Mouse (Mus musculus): ENCODE data around the gene Hmcn2. TPM values are rescaled to one million over a fixed set of nuclear protein-coding genes. Genes with fewer than 3 reads are reported as not detected.

The Hmcn2 gene
- polyA plus RNA-seq (2014; fragmentation: Nextera tagmentation; extraction: Ambion mirVana) = 0.08 TPM in 1 of 2 replicates, not detected in the other

DNA sequence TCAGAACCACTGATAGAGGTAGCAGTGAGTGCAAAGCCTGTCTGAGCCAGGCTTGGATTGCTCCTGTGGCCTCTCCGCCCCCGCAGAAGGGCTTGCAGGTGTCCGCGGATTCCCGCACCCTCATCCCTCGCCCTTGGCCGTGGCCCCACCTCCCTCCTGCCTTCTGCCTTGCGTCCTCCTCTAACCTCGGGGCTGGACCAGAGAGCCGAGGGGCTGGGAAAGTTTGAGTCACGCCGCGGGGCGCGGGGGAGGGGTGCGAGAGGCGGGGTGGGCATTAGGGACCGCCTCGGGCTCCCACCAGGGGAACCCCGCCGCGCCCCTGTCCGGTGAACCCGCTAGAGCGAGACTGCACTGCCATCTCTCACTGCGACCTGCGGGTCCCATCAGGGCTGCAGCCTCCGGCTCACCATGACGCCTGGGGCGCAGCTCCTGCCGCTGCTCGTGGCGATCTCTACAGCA, at the start of gene Hmcn2:
TSS of gene Hmcn2 (plus strand) at position 409 of the 459 bp plus-strand sequence.
- H3K9ac ChIP-seq (ENCODE audit: low read depth, low read length) = no peak within 1 kb of the TSS
- 0 out of 2 replicates have a peak within 1 kb of the TSS, but pooled peaks have one; percentile 10 for H3K4me3 ChIP-seq (ENCODE audit: low read depth, low read length)
- peaks cover 46% of the 10 kb centered on the region for H3K27me3 ChIP-seq (ENCODE audit: control insufficient read depth, insufficient read depth, low read length)
- peak within 1 kb of the TSS; percentile 19; the same call in 1 of the 2 replicates for H3K4me2 ChIP-seq (replicated peaks; ENCODE audit: low read depth, low read length)
- peaks cover 4% of the 10 kb centered on the region; the same call in 1 of the 2 replicates for H3K4me1 ChIP-seq (replicated peaks; ENCODE audit: control insufficient read depth, insufficient read depth, low read length)
- no peaks in the 10 kb centered on the region for H3K36me3 ChIP-seq (ENCODE audit: control insufficient read depth, insufficient read depth, low read length)
- DNase-seq (ENCODE audit: low spot score) = no peak
- no peaks in the 10 kb centered on the region for H3K9me3 ChIP-seq (ENCODE audit: control insufficient read depth, low read length)
- no peak for ATAC-seq (ENCODE audit: low FRiP score)
- WGBS = 2% methylated on average over 32 of the region's 33 CpGs
- H3K27ac ChIP-seq (ENCODE audit: low read depth, low read length) = no peak within 1 kb of the TSS

DNA sequence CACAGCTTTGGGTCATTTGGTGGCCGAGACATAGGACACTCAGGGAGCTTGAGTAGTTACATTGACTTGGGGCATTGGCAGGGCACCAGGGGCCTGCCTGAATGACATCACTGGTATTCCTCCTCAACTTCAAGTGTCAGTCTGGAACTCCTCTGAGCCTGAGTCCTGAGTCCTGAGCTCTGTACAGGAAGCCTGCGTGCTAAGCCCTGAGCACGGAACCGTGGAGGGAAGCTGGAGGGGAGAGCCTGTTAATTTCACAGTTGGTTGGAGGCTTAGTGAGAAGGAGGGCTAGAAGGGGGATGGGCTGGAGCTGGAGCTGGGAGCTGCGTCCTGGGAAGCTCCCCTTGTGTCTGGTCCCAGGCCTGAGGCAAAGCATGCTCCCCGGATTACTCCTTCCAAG, 46.8 kb upstream of the Hmcn2 start:
- peak; percentile 49 for DNase-seq (ENCODE audit: low spot score)
- Histone ChIP-seq H3K4me2 (replicated peaks; ENCODE audit: low read depth, low read length) (no peak overlapping the region), H3K9me3 (ENCODE audit: control insufficient read depth, low read length) (no peaks in the 10 kb centered on the region), H3K27ac (ENCODE audit: low read depth, low read length) (peak overlapping the region; percentile 58; the same call in 1 of the 2 replicates), H3K36me3 (ENCODE audit: control insufficient read depth, insufficient read depth, low read length) (no peaks in the 10 kb centered on the region), H3K27me3 (ENCODE audit: control insufficient read depth, insufficient read depth, low read length) (no peaks in the 10 kb centered on the region), H3K4me1 (replicated peaks; ENCODE audit: control insufficient read depth, insufficient read depth, low read length) (peaks cover 20% of the 10 kb centered on the region), H3K9ac (ENCODE audit: low read depth, low read length) (no peak overlapping the region), H3K4me3 (ENCODE audit: low read depth, low read length) (no peak overlapping the region)
- peak; percentile 50; the same call in 1 of the 2 replicates for ATAC-seq (ENCODE audit: low FRiP score)
- 28% methylated on average over 6 of the region's 6 CpGs for WGBS

GRCm38 (mm10) chr2:31268631-31269030, 45.6 kb upstream of the Hmcn2 start:
- H3K4me1 ChIP-seq (replicated peaks; ENCODE audit: control insufficient read depth, insufficient read depth, low read length) = peaks cover 19% of the 10 kb centered on the region
- ATAC-seq (ENCODE audit: low FRiP score) = no peak
- H3K4me3 ChIP-seq (ENCODE audit: low read depth, low read length) = no peak overlapping the region
- H3K9ac ChIP-seq (ENCODE audit: low read depth, low read length) = no peak overlapping the region
- no peak overlapping the region for H3K4me2 ChIP-seq (replicated peaks; ENCODE audit: low read depth, low read length)
- WGBS = 49% methylated on average over 5 of the region's 5 CpGs
- H3K9me3 ChIP-seq (ENCODE audit: control insufficient read depth, low read length) = no peaks in the 10 kb centered on the region
- no peak for DNase-seq (ENCODE audit: low spot score)
- H3K36me3 ChIP-seq (ENCODE audit: control insufficient read depth, insufficient read depth, low read length) = no peaks in the 10 kb centered on the region
- H3K27me3 ChIP-seq (ENCODE audit: control insufficient read depth, insufficient read depth, low read length) = no peaks in the 10 kb centered on the region
- peak overlapping the region; percentile 58; the same call in 1 of the 2 replicates for H3K27ac ChIP-seq (ENCODE audit: low read depth, low read length)

- peaks cover 16% of the 10 kb centered on the region for H3K4me1 ChIP-seq (replicated peaks; ENCODE audit: control insufficient read depth, insufficient read depth, low read length)
- no peak for DNase-seq (ENCODE audit: low spot score)
- H3K36me3 ChIP-seq (ENCODE audit: control insufficient read depth, insufficient read depth, low read length) = no peaks in the 10 kb centered on the region
- no peak overlapping the region for H3K27ac ChIP-seq (ENCODE audit: low read depth, low read length)
- no peak overlapping the region for H3K4me3 ChIP-seq (ENCODE audit: low read depth, low read length)
- WGBS = 96% methylated on average over 6 of the region's 6 CpGs
- no peak for ATAC-seq (ENCODE audit: low FRiP score)
- no peaks in the 10 kb centered on the region for H3K27me3 ChIP-seq (ENCODE audit: control insufficient read depth, insufficient read depth, low read length)
- no peak overlapping the region for H3K4me2 ChIP-seq (replicated peaks; ENCODE audit: low read depth, low read length)
- no peaks in the 10 kb centered on the region for H3K9me3 ChIP-seq (ENCODE audit: control insufficient read depth, low read length)
- H3K9ac ChIP-seq (ENCODE audit: low read depth, low read length) = no peak overlapping the region
Observed at GRCm38 (mm10) chr2:31269188-31269587, 45.0 kb upstream of the Hmcn2 start.

GRCm38 (mm10) chr2:31269847-31270246, 44.4 kb upstream of the Hmcn2 start:
- H3K9ac ChIP-seq (ENCODE audit: low read depth, low read length) = no peak overlapping the region
- ATAC-seq (ENCODE audit: low FRiP score) = no peak
- WGBS = 97% methylated on average over 10 of the region's 10 CpGs

DNA sequence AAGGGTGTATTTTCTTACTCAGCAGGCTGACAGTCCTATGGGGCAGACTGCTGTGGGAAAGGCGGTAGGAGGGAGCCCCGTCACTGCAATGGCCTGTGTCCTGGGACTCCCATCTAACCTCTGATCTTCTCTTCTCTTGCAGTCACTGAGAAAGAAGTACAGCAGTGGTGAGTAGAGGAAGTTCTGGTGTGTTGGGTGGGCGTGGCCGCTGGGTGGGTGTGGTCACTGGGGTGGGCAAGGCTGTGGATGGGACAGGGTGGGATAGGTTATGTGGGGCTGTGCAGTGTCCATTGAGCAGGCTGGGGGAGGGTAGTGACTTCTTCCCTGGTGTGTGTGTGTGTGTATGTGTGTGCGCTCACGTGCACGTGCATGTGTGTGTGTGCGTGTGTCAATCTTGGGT, 43.7 kb upstream of the Hmcn2 start:
- no peak overlapping the region for H3K4me3 ChIP-seq (ENCODE audit: low read depth, low read length)
- H3K27me3 ChIP-seq (ENCODE audit: control insufficient read depth, insufficient read depth, low read length) = no peaks in the 10 kb centered on the region
- H3K9me3 ChIP-seq (ENCODE audit: control insufficient read depth, low read length) = no peaks in the 10 kb centered on the region
- H3K9ac ChIP-seq (ENCODE audit: low read depth, low read length) = no peak overlapping the region
- no peaks in the 10 kb centered on the region for H3K36me3 ChIP-seq (ENCODE audit: control insufficient read depth, insufficient read depth, low read length)
- H3K4me2 ChIP-seq (replicated peaks; ENCODE audit: low read depth, low read length) = no peak overlapping the region
- peaks cover 16% of the 10 kb centered on the region for H3K4me1 ChIP-seq (replicated peaks; ENCODE audit: control insufficient read depth, insufficient read depth, low read length)
- ATAC-seq (ENCODE audit: low FRiP score) = no peak
- no peak overlapping the region for H3K27ac ChIP-seq (ENCODE audit: low read depth, low read length)
- no peak for DNase-seq (ENCODE audit: low spot score)
- 95% methylated on average over 8 of the region's 8 CpGs for WGBS

More at GRCm38 (mm10) chr2:31269847-31270246, 44.4 kb upstream of the Hmcn2 start:
- no peak for DNase-seq (ENCODE audit: low spot score)
- Histone ChIP-seq H3K4me2 (replicated peaks; ENCODE audit: low read depth, low read length) (no peak overlapping the region), H3K9me3 (ENCODE audit: control insufficient read depth, low read length) (no peaks in the 10 kb centered on the region), H3K4me3 (ENCODE audit: low read depth, low read length) (no peak overlapping the region), H3K27ac (ENCODE audit: low read depth, low read length) (no peak overlapping the region), H3K36me3 (ENCODE audit: control insufficient read depth, insufficient read depth, low read length) (no peaks in the 10 kb centered on the region), H3K27me3 (ENCODE audit: control insufficient read depth, insufficient read depth, low read length) (no peaks in the 10 kb centered on the region), H3K4me1 (replicated peaks; ENCODE audit: control insufficient read depth, insufficient read depth, low read length) (peaks cover 16% of the 10 kb centered on the region)

- no peak overlapping the region for H3K4me3 ChIP-seq (ENCODE audit: low read depth, low read length)
- WGBS = 83% methylated on average over 1 of the region's 1 CpGs
- DNase-seq (ENCODE audit: low spot score) (no peak), ATAC-seq (ENCODE audit: low FRiP score) (no peak)
- no peak overlapping the region for H3K9ac ChIP-seq (ENCODE audit: low read depth, low read length)
- H3K27ac ChIP-seq (ENCODE audit: low read depth, low read length) = no peak overlapping the region
- H3K4me2 ChIP-seq (replicated peaks; ENCODE audit: low read depth, low read length) = no peak overlapping the region
- no peaks in the 10 kb centered on the region for H3K9me3 ChIP-seq (ENCODE audit: control insufficient read depth, low read length)
- H3K36me3 ChIP-seq (ENCODE audit: control insufficient read depth, insufficient read depth, low read length) = no peaks in the 10 kb centered on the region
- H3K27me3 ChIP-seq (ENCODE audit: control insufficient read depth, insufficient read depth, low read length) = no peaks in the 10 kb centered on the region
- peaks cover 15% of the 10 kb centered on the region for H3K4me1 ChIP-seq (replicated peaks; ENCODE audit: control insufficient read depth, insufficient read depth, low read length)
Observed at GRCm38 (mm10) chr2:31271071-31271470, 43.1 kb upstream of the Hmcn2 start.

DNA sequence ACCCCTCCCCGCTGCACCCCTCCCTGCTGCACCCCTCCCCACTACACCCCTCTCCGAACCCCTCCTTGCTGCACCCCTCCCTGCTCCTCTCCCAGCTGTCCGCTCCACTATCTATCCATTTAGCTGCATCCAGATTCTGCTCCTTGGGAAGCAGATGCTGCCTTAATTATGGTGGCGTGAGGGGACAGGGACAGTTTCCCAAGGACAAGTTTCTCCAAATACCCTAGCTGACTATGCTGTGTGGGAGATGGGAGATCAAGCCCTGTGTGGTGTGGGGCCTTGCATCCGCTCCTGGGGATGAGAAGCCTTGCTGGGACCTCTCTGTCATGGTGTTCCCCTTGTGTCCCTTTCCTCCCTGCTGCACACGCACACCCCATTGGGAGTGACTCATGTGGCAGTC, 39.2 kb upstream of the Hmcn2 start:
- no peak overlapping the region for H3K4me2 ChIP-seq (replicated peaks; ENCODE audit: low read depth, low read length)
- H3K9ac ChIP-seq (ENCODE audit: low read depth, low read length) = no peak overlapping the region
- H3K27me3 ChIP-seq (ENCODE audit: control insufficient read depth, insufficient read depth, low read length) = no peaks in the 10 kb centered on the region
- H3K4me1 ChIP-seq (replicated peaks; ENCODE audit: control insufficient read depth, insufficient read depth, low read length) = no peaks in the 10 kb centered on the region
- no peaks in the 10 kb centered on the region for H3K9me3 ChIP-seq (ENCODE audit: control insufficient read depth, low read length)
- ATAC-seq (ENCODE audit: low FRiP score) (no peak), DNase-seq (ENCODE audit: low spot score) (no peak)
- H3K27ac ChIP-seq (ENCODE audit: low read depth, low read length) = no peak overlapping the region
- WGBS = 88% methylated on average over 5 of the region's 6 CpGs
- no peaks in the 10 kb centered on the region for H3K36me3 ChIP-seq (ENCODE audit: control insufficient read depth, insufficient read depth, low read length)
- H3K4me3 ChIP-seq (ENCODE audit: low read depth, low read length) = no peak overlapping the region

GRCm38 (mm10) chr2:31277810-31278209, 36.4 kb upstream of the Hmcn2 start:
- WGBS = 75% methylated on average over 6 of the region's 6 CpGs
- no peak overlapping the region for H3K9ac ChIP-seq (ENCODE audit: low read depth, low read length)
- DNase-seq (ENCODE audit: low spot score) (no peak), ATAC-seq (ENCODE audit: low FRiP score) (no peak)
- no peak overlapping the region for H3K4me3 ChIP-seq (ENCODE audit: low read depth, low read length)
- no peaks in the 10 kb centered on the region for H3K27me3 ChIP-seq (ENCODE audit: control insufficient read depth, insufficient read depth, low read length)
- no peaks in the 10 kb centered on the region for H3K9me3 ChIP-seq (ENCODE audit: control insufficient read depth, low read length)
- no peak overlapping the region for H3K4me2 ChIP-seq (replicated peaks; ENCODE audit: low read depth, low read length)
- H3K27ac ChIP-seq (ENCODE audit: low read depth, low read length) = no peak overlapping the region
- no peaks in the 10 kb centered on the region for H3K4me1 ChIP-seq (replicated peaks; ENCODE audit: control insufficient read depth, insufficient read depth, low read length)
- H3K36me3 ChIP-seq (ENCODE audit: control insufficient read depth, insufficient read depth, low read length) = no peaks in the 10 kb centered on the region

All from hindbrain, embryonic 11.5 days (tissue).